Mouse (Mus musculus): ENCODE results near the gene Borcs6.
"Not testable (repeated sequence)": the region's sequence is repeated elsewhere in the genome, so short reads cannot be mapped to it uniquely, and the experiment has no call there.

The Borcs6 gene

GRCm38 (mm10) chr11:69059357-69059974 lies at the start of gene Borcs6:
Gene Borcs6 (plus strand): TSS chr11:69059717.
- DNase-seq (ENCODE audit: extremely low read depth, low read depth, low spot score), result no peak

GRCm38 (mm10) chr11:69010400-69011323 lies 48.9 kb upstream of the Borcs6 start:
- DNase-seq (ENCODE audit: extremely low read depth, low read depth, low spot score), result no peak

- DNase-seq (ENCODE audit: extremely low read depth, low read depth, low spot score), result not testable (repeated sequence)
These were observed 48.1 kb upstream of the Borcs6 start for GRCm38 (mm10) chr11:69011445-69011844.

- no peak for DNase-seq (ENCODE audit: extremely low read depth, low read depth, low spot score)
These were observed 47.4 kb upstream of the Borcs6 start for GRCm38 (mm10) chr11:69012071-69012601.

GRCm38 (mm10) chr11:69015644-69016441 lies 43.7 kb upstream of the Borcs6 start, which contains the start of gene Ctc1:
Gene Ctc1 (plus strand): TSS chr11:69015911.
- DNase-seq (ENCODE audit: extremely low read depth, low read depth, low spot score), result no peak

- no peak for DNase-seq (ENCODE audit: extremely low read depth, low read depth, low spot score)
These were observed 42.8 kb upstream of the Borcs6 start for GRCm38 (mm10) chr11:69016755-69017154.

- DNase-seq (ENCODE audit: extremely low read depth, low read depth, low spot score), result no peak
These were observed 38.8 kb upstream of the Borcs6 start for GRCm38 (mm10) chr11:69020691-69021090.

GRCm38 (mm10) chr11:69026562-69026961 lies 33.0 kb upstream of the Borcs6 start:
- no peak for DNase-seq (ENCODE audit: extremely low read depth, low read depth, low spot score)

GRCm38 (mm10) chr11:69028805-69029204 lies 30.7 kb upstream of the Borcs6 start:
- no peak for DNase-seq (ENCODE audit: extremely low read depth, low read depth, low spot score)

GRCm38 (mm10) chr11:69033552-69033951 lies 26.0 kb upstream of the Borcs6 start:
- DNase-seq (ENCODE audit: extremely low read depth, low read depth, low spot score), result no peak

GRCm38 (mm10) chr11:69034585-69034984 lies 24.9 kb upstream of the Borcs6 start:
- DNase-seq (ENCODE audit: extremely low read depth, low read depth, low spot score), result no peak

GRCm38 (mm10) chr11:69035411-69035810 lies 24.1 kb upstream of the Borcs6 start:
- no peak for DNase-seq (ENCODE audit: extremely low read depth, low read depth, low spot score)

GRCm38 (mm10) chr11:69035849-69036248 lies 23.7 kb upstream of the Borcs6 start:
- no peak for DNase-seq (ENCODE audit: extremely low read depth, low read depth, low spot score)

- no peak for DNase-seq (ENCODE audit: extremely low read depth, low read depth, low spot score)
These were observed 22.9 kb upstream of the Borcs6 start for GRCm38 (mm10) chr11:69036486-69037230.

- DNase-seq (ENCODE audit: extremely low read depth, low read depth, low spot score), result no peak
These were observed 22.1 kb upstream of the Borcs6 start for GRCm38 (mm10) chr11:69037231-69038061.

GRCm38 (mm10) chr11:69038173-69038572 lies 21.3 kb upstream of the Borcs6 start:
- no peak for DNase-seq (ENCODE audit: extremely low read depth, low read depth, low spot score)

GRCm38 (mm10) chr11:69045531-69046394 lies 13.8 kb upstream of the Borcs6 start, which contains the start of gene Aurkb:
Gene Aurkb (plus strand): TSS chr11:69045647.
- DNase-seq (ENCODE audit: extremely low read depth, low read depth, low spot score), result no peak

GRCm38 (mm10) chr11:69046395-69046774 lies 13.1 kb upstream of the Borcs6 start:
- no peak for DNase-seq (ENCODE audit: extremely low read depth, low read depth, low spot score)

Measured in fat pad, adult 2 months (tissue).